Mouse (Mus musculus) brain, embryonic 18.5 days (tissue): ENCODE data around the gene Nxnl1.

Experiments used
- DNase-seq: peaks from one replicate; pipeline ENCODE4 v3.0.0-alpha.2; 2012; ENCODE audit warnings: low read depth, low spot score

Gene Nxnl1

DNA sequence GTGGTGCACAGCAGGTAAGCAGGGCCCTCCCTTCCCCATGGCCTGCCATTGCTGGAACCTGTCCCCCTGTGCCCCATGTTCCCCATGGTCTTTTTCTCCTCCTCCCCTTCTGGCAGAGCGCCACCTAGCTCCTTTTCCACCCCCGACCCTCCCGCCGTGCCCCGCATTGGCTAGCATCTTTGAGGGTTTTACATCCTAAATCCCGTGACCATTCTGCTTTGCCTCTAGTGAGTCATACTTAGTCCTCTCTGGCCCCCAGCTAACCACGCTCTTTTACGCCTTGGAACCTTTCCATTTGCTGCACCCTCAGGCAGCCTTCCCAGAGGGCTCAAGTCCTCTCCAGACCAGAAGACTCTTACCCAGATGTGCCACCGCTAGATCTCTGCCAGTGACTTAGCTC lies 13.8 kb upstream of the Nxnl1 start:
- DNase-seq: no peak

DNA sequence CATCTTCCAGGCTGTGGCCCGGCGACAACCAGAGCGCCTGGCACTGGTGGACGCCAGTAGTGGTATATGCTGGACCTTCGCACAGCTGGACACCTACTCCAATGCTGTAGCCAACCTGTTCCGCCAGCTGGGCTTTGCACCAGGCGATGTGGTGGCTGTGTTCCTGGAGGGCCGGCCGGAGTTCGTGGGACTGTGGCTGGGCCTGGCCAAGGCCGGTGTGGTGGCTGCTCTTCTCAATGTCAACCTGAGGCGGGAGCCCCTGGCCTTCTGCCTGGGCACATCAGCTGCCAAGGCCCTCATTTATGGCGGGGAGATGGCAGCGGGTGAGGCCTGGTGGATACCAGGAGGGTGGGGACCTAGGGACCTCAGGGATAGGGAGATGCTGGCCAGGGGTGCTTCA lies 13.1 kb upstream of the Nxnl1 start:
- no peak for DNase-seq

DNA sequence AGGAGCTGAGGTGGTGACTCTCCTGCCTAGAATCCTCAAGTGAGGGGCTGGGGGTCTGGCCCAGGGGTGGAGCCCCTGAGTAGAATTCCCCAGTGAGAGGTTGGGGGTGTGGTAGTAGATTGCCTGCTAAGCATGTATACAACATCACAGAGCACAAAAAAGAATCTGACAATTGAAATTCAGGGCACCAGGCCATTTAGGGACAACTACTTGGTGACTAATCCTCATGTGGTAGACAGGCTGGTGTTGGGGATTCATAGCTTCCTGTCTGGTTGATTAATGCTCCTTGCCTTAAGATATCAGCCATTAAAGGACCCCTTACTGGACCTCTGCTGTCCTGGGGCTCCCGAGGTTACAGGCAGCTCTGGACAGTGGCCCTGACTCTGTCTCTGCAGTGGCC lies 12.6 kb upstream of the Nxnl1 start:
- DNase-seq: no peak

DNA sequence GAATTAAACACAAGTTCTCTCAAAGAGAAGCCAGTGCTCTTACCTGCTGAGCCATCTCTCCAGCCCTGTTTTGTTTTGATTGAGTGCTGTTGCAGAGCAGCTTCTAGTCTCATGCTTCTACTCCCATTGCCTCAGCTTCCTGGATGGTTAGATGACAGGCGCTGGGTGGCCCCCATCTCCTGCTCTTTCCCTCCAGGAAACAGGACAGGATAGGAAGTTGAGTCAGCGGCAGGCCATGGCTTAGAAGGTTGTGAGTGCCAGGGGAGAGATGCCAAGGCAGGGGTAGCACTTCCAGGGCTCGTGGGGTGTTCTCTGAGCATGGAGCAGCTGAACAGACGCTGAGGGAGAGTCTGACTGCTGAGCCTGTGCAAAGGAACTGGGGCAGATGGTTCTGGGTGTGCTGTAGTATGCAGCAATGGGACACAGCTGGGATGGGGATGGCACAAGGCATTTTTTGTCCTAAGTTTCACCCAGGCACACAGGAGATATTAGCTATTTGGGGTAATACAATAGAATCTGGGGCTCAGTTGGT lies 11.5 kb upstream of the Nxnl1 start:
- DNase-seq: no peak

DNA sequence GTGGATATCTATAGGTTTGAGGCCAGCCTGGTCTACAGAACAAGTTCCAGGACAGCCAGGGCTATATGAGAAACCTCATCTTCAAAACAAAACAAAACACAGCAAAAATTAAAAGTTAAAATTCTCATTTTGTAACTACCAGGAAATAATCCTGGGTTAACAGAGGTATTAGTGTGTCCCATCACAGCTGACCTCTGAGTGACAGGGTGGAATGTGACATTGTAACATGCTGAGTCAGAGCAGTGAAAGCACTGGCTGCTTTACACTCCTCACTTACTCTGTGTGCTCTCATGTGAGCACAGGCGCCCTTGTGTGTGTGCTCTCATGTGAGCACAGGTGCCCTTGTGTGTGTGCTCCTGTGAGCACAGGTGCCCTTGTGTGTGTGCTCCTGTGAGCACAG lies 8.6 kb upstream of the Nxnl1 start:
- DNase-seq: no peak

DNA sequence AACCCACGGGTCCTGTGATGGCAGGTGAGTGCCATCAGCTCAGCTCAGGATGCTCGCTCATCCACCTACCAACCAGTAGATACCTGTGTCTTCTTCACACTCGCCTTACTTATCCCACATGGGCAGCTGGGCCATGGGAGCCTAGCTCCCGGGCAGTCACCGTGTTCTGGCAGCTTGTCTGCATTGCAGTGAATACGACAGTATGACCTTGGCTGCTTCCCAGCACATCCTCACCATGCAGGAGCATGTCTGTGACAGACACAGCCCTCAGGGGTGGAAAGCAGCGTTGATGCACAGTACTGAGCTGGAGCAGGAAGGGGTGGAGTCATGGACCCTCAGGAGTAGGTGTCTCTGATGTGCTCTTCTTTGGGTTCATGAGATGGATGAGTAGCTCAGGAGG lies 8.0 kb upstream of the Nxnl1 start:
- DNase-seq: no peak

DNA sequence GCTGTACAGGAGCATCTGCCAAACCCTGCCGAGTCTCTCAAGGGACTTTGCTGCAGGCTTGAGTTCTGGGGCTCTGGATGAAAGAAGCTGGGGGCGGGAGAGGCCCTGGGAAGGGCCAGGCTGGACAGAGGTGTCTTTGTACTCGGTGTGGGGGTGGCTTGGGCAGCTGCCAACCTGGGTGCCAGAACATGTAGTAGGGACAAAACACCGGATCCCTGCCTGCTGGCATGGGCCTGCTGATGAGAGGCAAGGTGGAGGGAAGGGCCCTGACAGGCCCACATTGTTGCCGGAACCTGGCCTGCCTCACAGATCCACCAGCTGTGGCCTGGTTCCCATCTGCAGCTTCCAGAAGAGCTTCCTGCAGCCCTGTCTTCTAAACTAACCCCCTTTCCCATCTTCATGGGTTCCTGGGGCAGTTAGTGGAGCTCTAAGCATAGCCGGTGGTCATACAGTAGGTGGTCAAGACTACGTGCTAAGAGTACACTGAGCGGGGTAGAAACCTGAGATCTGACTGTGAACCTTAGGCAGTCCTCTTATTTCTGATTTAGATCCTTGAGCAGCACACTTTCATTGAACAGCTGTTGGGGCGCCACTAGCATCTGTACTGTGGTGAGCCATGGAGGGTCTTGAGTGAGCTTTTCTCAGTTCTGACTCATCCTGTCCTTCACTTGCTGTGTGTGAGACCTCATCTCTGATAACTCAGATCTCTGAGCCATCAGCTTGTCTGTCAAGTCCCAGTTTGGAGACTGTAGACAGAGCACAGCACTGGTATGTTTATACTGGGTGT lies 6.6 kb upstream of the Nxnl1 start:
- DNase-seq: no peak

DNA sequence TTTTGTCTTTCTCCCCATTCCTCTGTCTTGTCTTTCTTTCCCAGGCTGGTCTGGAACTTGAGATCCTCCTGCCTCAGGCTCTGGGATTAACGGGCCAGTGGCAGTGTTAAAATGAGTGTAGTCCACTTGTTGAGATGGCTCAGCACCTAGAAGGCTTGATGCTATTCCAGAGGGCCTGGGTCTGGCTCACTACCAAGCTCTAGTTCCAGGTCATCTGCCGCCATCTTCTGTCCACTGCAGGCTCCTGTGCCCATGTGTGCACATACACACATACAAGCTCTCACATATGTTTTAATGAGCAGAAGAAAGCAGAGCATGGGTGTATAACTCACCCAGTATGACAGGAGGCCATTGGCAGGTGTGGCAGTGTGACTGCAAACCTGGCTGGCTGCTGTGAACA lies 5.7 kb upstream of the Nxnl1 start:
- DNase-seq: no peak

DNA sequence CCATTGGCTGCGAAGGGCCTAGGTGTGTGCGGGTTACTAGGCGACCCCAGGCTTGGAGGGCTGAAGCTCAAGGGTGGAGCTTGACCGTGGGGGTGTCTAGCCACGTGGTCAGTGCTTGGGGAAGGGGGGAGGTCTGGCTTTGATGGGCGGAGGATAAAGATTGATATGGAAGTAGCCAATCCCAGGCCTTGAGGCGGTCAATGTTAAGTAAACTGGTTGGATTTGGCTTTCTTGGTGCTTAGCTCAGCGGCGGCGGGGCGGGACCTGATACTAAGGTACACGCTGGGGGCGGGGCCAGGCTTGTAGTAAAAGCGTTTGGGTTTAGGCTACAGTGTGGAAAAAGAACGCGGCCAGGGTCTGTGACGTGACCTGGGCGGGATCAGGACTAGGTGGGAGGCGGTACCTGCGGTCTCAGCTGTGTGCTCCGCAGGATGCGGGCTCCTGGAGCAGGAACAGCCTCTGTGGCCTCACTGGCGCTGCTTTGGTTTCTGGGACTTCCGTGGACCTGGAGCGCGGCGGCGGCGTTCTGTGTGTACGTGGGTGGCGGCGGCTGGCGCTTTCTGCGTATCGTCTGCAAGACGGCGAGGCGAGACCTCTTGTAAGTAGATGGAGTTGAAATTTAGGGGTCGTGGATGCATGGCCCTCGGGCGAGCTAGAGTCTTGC lies 4.0 kb upstream of the Nxnl1 start:
- DNase-seq: peak; percentile 95

DNA sequence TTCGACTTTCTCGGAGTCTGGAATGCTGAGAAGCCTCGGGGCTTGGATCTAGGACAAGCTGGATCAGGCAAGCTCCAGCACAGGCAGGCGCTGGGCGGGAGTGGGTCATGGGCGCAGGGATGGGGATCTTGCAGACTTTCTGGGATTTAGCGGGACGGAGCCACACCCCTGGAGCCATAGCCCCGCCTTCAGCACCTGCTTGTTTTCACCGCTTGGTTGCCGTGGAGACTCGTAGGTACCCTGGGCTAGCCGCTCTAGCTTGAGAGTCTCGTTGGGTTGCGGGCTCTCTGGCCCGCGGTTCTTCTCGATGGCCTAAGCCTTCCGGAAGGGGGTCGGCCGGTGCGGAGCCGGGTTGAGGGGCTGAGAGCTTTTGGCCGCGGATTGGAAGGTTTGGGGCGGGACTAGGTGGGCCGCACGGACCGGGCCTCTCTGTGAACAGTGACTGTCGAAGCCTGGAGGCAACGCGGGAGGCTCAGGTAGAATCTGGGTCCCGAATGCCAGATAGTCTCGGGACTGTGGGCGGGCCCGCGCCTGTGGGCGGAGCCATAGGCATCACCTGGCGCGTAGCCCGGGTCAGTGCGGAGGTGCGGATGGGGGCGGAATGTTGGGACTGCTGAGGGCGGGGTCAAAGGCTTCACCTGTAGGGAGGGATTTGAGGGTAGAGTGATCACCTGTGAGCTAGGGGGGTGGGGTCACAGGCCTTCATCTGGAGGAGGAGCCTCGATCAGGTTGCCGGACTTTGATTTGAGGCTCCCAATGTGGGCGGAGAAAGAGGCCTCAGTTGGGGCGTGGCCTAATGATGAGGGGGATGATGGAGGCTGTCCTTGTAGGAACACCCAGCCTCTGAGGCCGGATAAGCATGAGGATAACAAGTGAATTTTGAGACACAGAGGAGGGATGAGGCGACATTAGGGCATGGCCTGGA lies 3.2 kb upstream of the Nxnl1 start:
- DNase-seq: peak; percentile 94

DNA sequence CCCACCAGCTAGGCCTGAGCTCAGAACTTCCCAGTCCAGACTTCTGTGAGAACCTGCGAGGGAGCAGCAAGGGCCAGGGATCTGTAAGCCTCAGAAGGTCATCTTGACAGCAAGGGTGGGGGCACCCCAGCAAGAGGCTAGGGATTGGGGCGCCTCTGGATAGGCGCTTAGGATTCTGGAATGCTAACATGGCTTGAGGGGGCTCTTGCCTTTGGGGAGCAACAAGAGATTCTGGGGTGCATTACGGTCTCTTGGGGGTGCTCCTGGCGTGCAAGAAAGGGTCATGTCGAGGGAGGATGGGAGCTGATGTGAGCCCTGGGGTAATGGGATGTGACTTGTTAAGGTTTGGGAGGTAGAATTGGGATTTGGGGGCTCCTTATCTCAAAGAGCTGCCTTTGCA lies 2.5 kb upstream of the Nxnl1 start:
- DNase-seq: no peak

DNA sequence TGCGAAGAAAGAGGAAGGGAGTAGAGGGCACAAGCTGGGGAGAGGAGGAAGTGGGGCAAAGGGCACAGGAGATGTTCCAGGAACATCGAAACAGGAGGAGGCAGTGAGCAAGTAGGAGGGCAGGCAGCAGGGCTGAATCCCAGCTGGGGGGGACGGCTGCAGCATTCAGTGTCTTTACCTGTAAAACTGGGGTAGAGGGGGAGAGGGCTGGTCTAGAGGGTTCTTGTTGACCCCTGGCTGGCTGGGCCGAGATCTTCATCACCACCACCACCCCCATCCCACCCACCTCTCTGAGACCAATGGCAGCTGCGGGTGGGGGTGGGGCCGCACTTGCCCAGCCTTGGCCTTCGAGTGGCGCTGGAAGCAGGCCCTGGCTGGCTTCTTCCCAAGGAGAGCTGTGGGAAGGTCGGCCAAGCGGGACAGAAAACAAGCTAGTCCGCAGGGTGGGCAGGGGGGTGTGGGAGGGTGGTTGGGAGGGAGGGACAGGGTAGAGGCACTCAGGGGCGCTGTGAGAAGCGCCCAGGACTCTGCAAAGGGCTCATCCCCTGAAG lies 2.1 kb upstream of the Nxnl1 start, which contains the start of gene Slc27a1:
Gene Slc27a1 (plus strand): TSS at position 496 of the 551 bp plus-strand sequence.
- DNase-seq: peak; percentile 49

DNA sequence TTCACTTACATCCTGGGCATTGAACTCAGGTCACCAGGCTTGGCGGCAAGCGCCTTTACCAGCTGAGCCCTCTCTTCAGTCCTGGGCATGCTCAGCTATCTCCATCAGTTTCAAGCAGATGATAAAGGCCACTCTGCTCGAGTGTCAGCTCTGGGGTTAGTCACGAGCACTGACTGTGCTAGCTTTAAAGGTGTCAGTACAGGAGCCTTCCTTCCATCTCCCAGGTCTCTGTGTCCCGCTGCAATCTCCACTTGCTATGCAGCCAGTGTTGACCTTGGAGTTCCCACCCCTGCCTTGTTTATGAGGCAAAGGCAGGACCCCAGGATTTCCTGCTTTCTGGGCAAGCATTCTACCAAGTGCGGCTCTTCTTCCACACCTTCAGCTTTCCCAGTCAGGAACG lies 1.2 kb upstream of the Nxnl1 start:
- DNase-seq: no peak

DNA sequence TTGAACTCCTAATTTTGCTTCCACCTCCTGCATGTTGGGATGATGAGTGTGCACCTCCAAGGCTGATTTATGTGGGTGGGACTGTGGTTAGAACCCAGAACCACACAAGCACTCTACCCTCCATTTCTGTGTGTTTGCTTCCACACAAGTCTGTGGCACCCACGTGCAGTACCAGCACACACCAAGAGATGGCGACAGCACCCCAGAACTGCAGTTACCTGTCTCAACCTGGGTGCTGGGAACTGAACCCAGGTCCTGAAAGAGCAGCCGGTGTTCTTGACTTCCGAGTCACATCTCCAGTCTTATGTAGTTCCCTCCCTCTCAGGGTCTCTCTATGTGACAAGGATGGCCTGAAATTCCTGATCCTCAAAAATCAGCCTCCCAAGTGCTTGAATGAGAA lies 2.4 kb downstream of the Nxnl1 start:
- DNase-seq: no peak

DNA sequence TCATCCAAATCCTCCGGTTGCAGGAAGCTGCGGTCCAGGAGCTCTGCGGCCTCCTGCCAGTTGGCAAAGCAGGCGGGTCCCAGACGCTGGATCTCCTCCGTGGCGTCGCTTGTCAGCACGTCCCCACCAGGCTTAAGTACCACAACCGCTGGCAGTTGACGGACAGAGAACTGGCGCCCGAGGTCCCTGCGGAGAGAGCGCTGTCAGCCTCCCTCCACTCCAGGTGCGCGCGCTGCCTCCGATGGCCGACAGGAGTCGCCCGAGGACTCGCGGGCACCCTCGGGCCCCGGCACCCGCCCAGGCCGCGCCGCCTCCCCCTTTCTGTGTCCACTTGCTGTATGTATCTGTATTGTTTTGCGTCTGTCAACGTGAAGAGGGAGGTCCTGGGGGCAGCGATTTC lies 3.6 kb downstream of the Nxnl1 start:
- no peak for DNase-seq

DNA sequence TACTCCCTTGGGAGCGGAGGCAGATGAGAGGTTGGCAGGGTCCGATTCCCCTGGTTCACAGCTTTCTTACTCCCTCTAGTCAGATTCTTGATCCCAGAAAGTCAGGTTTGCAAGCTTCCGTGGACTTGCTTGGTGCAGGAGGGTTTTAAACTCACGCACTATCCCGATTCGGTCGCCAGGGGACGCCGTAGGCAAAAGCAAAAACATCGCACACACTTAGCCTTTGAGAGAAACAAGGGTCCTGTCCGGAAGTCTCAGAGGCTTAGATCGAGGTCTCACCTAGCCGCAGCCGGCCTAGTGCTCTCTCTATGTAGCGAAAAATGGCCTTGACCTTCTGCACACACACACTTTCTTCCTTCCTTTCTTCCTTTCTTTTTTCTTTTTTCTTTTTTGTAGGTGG lies 5.0 kb downstream of the Nxnl1 start:
- no peak for DNase-seq

DNA sequence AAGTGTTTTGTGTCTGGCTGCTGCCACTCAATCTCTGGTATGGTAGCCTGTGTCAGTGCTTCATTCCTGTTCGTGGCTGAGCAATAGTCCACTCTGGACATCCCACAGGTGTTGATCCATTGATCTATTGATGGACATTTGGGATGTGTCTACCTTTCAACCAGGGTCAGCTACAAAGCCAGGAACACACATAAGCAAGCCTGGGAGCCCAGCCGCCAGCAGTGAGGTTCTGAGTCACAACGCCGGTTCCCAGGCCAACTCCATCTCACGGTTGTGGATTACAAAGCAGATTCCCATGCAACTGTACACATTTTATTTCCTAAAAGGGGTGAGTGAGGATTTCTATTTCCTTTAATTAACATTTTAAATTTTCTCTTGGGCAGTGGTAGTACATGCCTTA lies 5.6 kb downstream of the Nxnl1 start:
- DNase-seq: no peak

DNA sequence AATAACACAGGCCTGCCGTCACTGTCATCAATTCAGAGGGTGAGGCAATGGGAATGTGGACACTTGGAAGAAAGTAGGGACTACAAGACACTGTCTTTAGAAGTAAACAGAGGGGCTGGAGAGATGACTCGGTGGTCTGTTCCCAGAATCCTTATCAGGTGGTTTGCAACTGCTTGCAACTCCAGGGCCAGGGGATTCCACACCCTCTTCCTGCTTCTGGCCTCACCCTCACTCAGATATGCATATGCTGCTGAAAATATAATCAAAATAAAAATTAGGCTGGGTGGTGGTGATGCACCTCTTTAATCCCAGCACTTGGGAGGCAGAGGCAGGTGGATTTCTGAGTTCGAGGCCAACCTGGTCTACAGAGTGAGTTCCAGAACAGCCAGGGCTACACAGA lies 6.3 kb downstream of the Nxnl1 start:
- DNase-seq: no peak

DNA sequence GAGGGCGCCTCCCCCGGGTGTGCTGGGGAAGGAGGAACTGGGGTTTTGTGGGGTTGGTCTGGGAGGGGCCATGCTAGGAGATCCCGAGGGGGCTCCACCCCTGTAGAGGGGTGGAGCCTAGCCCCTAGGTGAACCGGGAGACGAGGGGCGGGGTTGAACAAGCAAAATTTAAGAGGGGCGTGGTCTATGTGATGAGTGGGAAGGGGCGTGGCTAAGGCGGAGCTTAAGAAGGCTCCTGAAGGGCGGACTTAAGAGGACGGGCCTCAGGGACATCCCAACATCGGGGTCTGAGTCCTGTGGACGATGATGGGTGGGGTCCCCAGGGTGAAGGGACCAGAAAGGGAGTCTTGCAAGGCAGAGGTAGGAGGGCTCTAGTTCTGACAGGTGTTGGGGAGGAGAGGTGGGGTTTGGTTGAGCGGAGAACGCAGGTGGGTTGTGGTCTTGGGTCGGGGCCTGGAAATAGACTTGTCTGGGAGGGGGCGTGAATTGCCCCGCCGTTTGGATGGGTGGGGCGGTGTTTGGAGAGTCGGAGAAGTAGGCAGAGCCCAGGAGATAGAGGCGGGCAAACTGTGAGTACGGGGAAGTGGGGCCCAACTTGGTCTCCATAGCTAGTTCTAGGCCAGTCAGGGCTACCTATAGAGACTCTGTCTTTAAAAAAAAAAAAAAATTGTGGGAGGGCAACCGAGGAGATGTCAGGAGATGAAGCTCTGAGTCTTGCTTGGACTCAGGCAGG lies 7.3 kb downstream of the Nxnl1 start:
- no peak for DNase-seq

DNA sequence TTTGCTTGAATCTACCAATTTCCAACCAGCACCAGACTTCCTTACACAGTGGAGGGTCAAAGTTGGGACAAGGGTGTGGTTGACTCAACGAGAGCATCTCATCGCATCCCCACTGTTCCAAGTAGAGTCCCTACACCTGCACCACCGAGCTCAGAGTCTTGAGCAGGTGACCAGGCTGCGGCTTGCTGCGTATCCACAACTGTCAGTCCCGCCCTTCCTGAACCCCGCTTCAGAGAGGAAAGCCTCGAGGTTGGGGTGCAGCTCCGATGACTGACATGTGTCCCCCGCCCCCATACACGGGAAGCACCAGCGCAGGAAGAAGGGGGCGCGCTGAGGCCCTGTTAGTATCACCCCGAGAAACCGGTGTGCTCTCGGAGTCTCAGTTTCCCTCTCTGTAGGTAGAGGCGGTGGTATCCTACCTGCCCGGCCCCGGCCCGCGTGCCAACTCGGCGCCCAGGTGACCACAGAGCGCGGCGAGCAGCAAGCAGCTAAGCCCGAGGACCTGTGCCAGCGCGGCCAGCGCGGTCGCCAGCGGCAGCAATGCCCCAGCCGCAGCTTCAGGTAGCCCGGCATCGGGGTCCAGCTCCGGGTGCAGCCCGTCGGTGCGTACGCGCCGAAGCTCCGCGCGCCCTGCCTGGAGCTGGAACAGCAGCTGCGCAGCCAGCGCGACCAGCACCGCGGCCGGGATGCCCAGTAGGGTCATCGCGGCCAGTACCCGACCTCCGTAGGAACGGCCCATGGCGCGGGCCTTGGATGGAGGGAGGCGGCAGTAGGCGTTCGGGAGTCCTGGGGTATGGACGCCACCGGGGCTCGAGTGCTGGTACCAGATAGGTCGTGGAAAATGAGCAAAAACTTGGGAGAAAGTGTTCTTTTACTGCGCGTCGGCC lies 8.1 kb downstream of the Nxnl1 start, which contains the start of gene Tmem221:
Gene Tmem221 (minus strand): TSS at position 801 of the 887 bp plus-strand sequence.
- no peak for DNase-seq
